Mouse (Mus musculus) thymus, postnatal 4 days (tissue): Measurements from ENCODE around the gene Casp6.

ENCODE experiments used
- DNase-seq: peaks from one replicate; pipeline ENCODE4 v3.0.0; 2021

The Casp6 gene

GRCm38 (mm10) chr3:129925861-129926260, 24.6 kb downstream of the Casp6 start:
- no peak for DNase-seq

- DNase-seq: no peak
Measured at GRCm38 (mm10) chr3:129930213-129930778, 29.1 kb downstream of the Casp6 start.

- DNase-seq: peak; percentile 54
Measured at GRCm38 (mm10) chr3:129932443-129932842, 31.2 kb downstream of the Casp6 start.

GRCm38 (mm10) chr3:129936561-129936960, 35.3 kb downstream of the Casp6 start:
- DNase-seq: no peak

- no peak for DNase-seq
Measured at GRCm38 (mm10) chr3:129937848-129938247, 36.6 kb downstream of the Casp6 start.

- no peak for DNase-seq
Measured at GRCm38 (mm10) chr3:129939058-129939457, 37.8 kb downstream of the Casp6 start.

GRCm38 (mm10) chr3:129940780-129941179, 39.6 kb downstream of the Casp6 start:
- DNase-seq: no peak

GRCm38 (mm10) chr3:129941291-129941690, 40.1 kb downstream of the Casp6 start:
- DNase-seq: no peak

GRCm38 (mm10) chr3:129943813-129944212, 42.6 kb downstream of the Casp6 start:
- DNase-seq: no peak

- no peak for DNase-seq
Measured at GRCm38 (mm10) chr3:129946217-129946914, 45.1 kb downstream of the Casp6 start.

- DNase-seq: peak; percentile 13
Measured at GRCm38 (mm10) chr3:129948359-129948758, 47.1 kb downstream of the Casp6 start.

- DNase-seq: no peak
Measured at GRCm38 (mm10) chr3:129949158-129949773, 48.0 kb downstream of the Casp6 start.

- no peak for DNase-seq
Measured at GRCm38 (mm10) chr3:129953296-129953695, 52.1 kb downstream of the Casp6 start.

- DNase-seq: no peak
Measured at GRCm38 (mm10) chr3:129962533-129962932, 61.3 kb downstream of the Casp6 start.
